Mouse (Mus musculus): ENCODE results near the gene Chd2.
A peak's percentile ranks its signal among the peaks of the same experiment; 100 is the strongest.
"Not testable (repeated sequence)": the region's sequence is repeated elsewhere in the genome, so short reads cannot be mapped to it uniquely, and the experiment has no call there.

The Chd2 gene

DNA sequence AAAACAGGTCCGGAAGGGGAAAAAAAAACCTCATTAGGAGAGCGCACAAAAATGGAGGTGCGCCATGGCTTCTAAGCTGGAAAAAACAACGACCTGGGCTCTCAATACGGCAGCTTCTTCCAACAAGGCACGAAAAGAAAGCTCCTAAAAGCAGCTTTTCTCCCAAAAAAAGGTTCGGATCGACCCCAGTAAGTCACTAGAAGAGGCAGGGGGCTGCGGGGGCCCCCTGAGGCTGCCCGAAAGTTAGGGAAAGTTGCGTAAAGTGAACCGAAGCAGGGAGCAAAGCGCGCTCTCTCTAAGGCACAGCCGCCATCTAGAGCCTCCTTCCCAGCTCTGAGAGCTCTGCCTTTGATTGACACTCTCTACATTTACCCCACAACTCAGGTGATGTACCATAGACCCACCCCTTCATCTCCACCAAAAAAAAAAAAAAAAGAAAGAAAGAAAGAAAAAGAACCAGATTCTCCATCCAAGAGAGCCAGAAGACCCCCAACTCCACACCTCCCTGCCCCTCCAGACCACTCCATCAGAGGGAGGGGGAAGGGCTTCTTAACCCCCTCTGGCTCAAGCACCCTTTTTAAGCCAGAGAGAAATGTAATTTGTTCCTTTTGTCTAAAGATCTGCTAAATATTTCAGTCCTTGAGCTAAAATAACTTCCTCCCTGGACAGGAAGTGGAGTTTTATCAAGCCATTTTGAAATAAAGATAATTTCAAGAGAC is at the start of gene Chd2:
TSS of gene Chd2 (minus strand) at position 419 of the 719 bp plus-strand sequence.
- peak; percentile 59 for DNase-seq (ENCODE audit: low read depth, low spot score)

DNA sequence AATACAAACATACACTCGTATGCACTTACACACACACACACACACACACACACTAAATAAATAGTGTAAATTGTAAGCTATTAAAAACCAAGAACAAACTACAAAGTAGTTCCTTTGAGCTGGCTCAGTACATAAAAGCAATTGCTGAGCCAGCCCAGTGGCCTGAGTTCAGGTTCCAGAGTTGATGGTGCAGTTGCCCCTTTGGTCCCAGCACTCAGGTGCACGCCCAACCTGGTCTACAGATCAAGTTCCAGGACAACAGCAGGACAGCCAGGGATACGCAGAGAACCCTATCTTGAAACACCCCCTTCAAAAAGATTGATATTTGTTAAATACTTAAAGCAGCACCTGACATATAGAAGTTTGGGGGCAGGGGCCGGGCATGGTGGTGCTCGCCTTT is 49.1 kb upstream of the Chd2 start:
- no peak for DNase-seq (ENCODE audit: low read depth, low spot score)

DNA sequence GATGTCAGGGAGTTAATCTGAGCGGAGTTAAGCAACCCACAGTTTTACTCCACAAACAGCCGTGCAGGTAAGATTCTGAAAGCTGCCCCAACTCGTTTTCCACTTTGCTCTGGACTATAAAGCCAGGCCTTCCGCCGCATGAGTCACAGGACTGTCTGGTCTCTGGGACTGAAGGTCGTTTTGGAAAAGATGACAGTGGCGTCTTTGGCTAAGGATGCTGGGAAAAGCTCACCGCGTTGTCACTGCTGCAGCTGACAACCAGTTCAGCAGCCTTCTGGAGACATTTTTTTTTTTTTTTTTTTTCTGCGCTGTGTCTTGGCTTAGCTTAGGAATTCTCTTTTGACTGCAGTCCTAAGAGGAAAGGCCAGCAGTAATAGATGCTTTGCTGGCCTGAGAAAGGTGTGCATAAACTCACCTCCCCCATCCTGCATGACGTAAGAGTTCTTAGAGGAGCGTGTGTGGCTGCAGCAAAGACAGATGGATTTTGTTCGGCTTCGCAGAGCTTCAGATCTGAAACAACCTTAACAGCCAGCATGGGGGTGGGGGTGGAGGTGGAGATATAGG is 47.7 kb upstream of the Chd2 start:
- peak; percentile 26 for DNase-seq (ENCODE audit: low read depth, low spot score)

GRCm38 (mm10) chr7:73588351-73588906 is 46.8 kb upstream of the Chd2 start:
- DNase-seq (ENCODE audit: low read depth, low spot score) = no peak

- DNase-seq (ENCODE audit: low read depth, low spot score) = no peak
Observed at GRCm38 (mm10) chr7:73586717-73587116, 45.1 kb upstream of the Chd2 start.

GRCm38 (mm10) chr7:73586206-73586605 is 44.6 kb upstream of the Chd2 start:
- DNase-seq (ENCODE audit: low read depth, low spot score) = no peak

GRCm38 (mm10) chr7:73585114-73586032 is 43.7 kb upstream of the Chd2 start:
- DNase-seq (ENCODE audit: low read depth, low spot score) = no peak

DNA sequence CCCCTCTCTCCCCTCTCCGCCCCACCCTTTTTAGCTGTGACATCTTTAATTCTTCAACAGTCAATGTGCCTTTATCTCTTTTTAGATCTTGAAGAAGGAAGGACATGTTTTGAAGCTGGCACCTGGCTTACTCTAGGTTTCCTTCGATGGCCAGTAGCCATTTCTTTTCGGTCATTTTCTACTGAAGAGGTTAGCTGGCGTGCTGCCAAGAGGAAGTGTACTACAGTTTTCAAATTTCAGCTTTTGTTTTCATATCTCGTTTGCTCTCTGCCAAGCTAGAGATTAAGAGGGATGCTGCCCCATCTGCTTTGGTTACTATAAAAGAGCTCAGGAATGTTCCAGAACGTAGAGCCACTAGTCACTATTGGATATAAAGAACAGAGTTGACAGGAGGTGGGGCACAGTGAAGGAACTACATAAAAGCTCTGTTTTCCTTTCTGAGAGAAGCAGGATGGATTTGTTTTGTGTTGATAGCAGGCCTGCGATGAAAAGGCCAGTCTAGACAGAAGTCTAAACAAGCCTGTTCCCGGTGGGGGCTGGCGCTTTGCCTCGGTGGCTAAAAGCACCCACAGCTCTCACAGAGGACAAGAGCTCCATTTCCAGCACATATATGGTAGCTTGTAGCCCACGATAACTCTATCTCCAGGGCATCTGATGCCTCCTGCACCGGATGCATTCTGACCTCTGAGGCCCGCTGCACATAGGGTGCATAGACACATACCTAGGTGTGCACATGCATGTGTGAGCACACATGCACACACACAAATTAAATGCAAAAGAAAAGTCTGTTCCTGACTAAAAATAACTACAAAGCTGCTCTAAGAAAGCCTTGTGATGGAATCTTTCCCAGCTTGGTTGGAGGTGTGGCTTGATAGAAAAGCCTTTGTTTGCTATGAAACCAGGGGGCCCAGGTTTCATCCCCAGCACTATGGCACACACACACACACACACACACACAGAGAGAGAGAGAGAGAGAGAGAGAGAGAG is 42.7 kb upstream of the Chd2 start:
- no peak for DNase-seq (ENCODE audit: low read depth, low spot score)

- no peak for DNase-seq (ENCODE audit: low read depth, low spot score)
Observed at GRCm38 (mm10) chr7:73583400-73583799, 41.8 kb upstream of the Chd2 start.

DNA sequence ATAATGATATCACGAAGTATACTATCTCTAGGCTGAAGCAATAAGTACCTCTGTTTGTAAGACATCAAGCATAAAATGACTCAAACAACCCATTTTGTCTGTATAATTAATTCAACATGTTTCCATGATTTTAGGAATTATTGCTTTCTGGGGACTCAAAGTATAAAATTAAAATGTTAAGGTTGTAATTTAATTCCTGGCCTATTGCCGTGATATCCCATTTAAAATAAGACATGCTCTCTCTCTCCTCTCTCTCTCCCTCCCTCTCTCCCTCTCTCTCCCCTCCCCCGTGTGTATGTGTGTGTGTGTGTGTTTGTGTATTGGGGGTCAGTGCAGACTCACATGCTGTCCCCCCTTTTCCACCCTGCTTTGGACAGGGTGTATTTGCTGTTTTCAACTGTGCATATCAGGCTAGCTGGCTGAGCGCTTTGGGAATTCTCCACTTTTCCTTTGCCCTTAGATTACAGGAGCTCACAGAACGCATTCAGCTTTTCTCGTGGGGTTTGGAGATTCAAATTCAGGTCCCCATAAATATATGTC is 40.3 kb upstream of the Chd2 start:
- no peak for DNase-seq (ENCODE audit: low read depth, low spot score)

DNA sequence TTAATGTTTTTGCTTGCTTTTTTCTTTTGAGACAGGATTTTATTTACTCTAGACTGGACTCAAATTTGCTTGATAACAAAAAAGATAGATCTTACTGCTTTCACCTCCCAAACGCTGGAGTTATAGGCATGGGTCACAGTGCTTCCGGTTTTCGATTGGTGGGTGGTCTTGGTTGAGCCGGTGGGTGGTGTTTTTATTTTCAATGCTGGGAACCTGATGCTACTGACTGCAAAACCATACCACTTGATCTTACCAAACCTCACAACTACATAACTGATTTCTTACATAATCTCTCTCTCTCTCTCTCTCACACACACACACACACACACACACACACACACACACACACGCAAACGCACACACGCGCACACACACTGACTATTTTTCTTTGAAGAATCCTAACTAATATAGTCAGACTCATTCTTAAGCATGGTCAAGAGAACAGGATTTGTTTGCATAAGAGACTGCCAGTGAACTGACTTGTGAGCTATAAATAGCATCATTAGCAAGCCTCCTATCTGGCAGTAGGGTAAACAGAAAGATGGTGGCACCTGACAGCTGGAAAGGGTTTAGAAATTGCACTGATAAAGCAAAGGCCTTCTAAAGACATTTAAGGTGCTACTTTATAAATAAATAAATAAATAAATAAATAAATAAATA is 37.6 kb upstream of the Chd2 start:
- no peak for DNase-seq (ENCODE audit: low read depth, low spot score)

- no peak for DNase-seq (ENCODE audit: low read depth, low spot score)
Observed at GRCm38 (mm10) chr7:73577888-73578421, 36.3 kb upstream of the Chd2 start.

- no peak for DNase-seq (ENCODE audit: low read depth, low spot score)
Observed at GRCm38 (mm10) chr7:73576101-73576936, 34.7 kb upstream of the Chd2 start.

GRCm38 (mm10) chr7:73575257-73575656 is 33.6 kb upstream of the Chd2 start:
- no peak for DNase-seq (ENCODE audit: low read depth, low spot score)

- DNase-seq (ENCODE audit: low read depth, low spot score) = not testable (repeated sequence)
Observed at GRCm38 (mm10) chr7:73574673-73575072, 33.0 kb upstream of the Chd2 start.

- no peak for DNase-seq (ENCODE audit: low read depth, low spot score)
Observed at GRCm38 (mm10) chr7:73572571-73572970, 30.9 kb upstream of the Chd2 start.

DNA sequence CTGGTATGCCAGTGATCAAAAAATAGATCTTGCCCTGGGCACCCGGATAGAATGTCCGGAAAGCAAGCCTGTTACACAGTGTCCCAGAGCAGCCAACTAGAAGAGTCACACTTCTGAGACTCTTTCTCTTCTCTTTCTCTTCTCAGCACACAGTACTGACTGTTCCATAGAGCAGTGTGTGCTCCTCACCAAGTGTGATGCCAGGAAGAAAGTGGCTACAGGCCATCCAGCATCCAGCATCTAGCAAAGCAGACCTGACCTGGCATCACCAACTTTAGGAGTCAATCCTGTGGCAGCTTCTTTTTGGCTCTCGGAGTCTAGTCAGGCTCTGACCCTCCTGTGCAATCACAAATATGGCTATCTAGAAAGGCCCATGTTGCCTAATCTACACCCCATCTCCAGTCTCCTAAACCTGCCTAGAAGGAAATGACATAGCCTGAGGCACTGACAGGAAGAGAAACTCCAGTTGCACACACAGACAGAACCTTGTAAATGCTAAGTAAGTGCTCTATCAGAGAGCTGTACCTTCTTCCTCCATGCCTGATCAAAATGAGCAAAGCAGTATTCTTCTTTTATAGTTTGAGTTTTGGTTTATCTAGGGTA is 27.3 kb upstream of the Chd2 start:
- DNase-seq (ENCODE audit: low read depth, low spot score) = no peak

GRCm38 (mm10) chr7:73567754-73568161 is 26.1 kb upstream of the Chd2 start:
- DNase-seq (ENCODE audit: low read depth, low spot score) = no peak

Measured in retina, adult 2 months (tissue).